Mouse (Mus musculus): ENCODE measurements around the gene Nhsl2. TPM values are rescaled to one million over a fixed set of nuclear protein-coding genes. Genes with fewer than 3 reads are reported as not detected.
A peak's percentile ranks its signal among the peaks of the same experiment; 100 is the strongest.

Nhsl2 gene
- polyA plus RNA-seq, 1 experiment from 2014 or later = 16.5 TPM

- H3K27me3 ChIP-seq (ENCODE audit: control insufficient read depth, insufficient read depth, low read length) = no peaks in the 10 kb centered on the region
- H3K36me3 ChIP-seq (ENCODE audit: control insufficient read depth, insufficient read depth, low read length) = no peaks in the 10 kb centered on the region
- H3K4me1 ChIP-seq (ENCODE audit: control insufficient read depth, insufficient read depth, low read length) = no peaks in the 10 kb centered on the region
- H3K4me2 ChIP-seq (replicated peaks; ENCODE audit: low read depth, low read length) = no peak overlapping the region
- no peaks in the 10 kb centered on the region for H3K9me3 ChIP-seq (ENCODE audit: control insufficient read depth, low read length)
- 39% methylated on average over 2 of the region's 2 CpGs for WGBS
- H3K4me3 ChIP-seq (ENCODE audit: low read length) = no peak overlapping the region
- no peak for ATAC-seq (ENCODE audit: low FRiP score, low TSS enrichment)
- H3K27ac ChIP-seq (ENCODE audit: low read depth, low read length) = no peak overlapping the region
- H3K9ac ChIP-seq (ENCODE audit: low read depth, low read length) = no peak overlapping the region
Observed at GRCm38 (mm10) chrX:102060891-102061290, 211.7 kb downstream of the Nhsl2 start.

GRCm38 (mm10) chrX:102064062-102064461 is 214.9 kb downstream of the Nhsl2 start:
- ATAC-seq (ENCODE audit: low FRiP score, low TSS enrichment) = no peak
- Histone ChIP-seq H3K4me3 (ENCODE audit: low read length) (no peak overlapping the region), H3K27ac (ENCODE audit: low read depth, low read length) (no peak overlapping the region), H3K36me3 (ENCODE audit: control insufficient read depth, insufficient read depth, low read length) (no peaks in the 10 kb centered on the region), H3K4me2 (replicated peaks; ENCODE audit: low read depth, low read length) (no peak overlapping the region), H3K4me1 (ENCODE audit: control insufficient read depth, insufficient read depth, low read length) (no peaks in the 10 kb centered on the region), H3K27me3 (ENCODE audit: control insufficient read depth, insufficient read depth, low read length) (no peaks in the 10 kb centered on the region), H3K9me3 (ENCODE audit: control insufficient read depth, low read length) (no peaks in the 10 kb centered on the region), H3K9ac (ENCODE audit: low read depth, low read length) (no peak overlapping the region)
- 53% methylated on average over 3 of the region's 3 CpGs for WGBS

- H3K27me3 ChIP-seq (ENCODE audit: control insufficient read depth, insufficient read depth, low read length) = no peaks in the 10 kb centered on the region
- 49% methylated on average over 4 of the region's 4 CpGs for WGBS
- no peaks in the 10 kb centered on the region; the same call in 1 of the 2 replicates for H3K4me1 ChIP-seq (ENCODE audit: control insufficient read depth, insufficient read depth, low read length)
- H3K9ac ChIP-seq (ENCODE audit: low read depth, low read length) = no peak overlapping the region
- no peak overlapping the region for H3K4me2 ChIP-seq (replicated peaks; ENCODE audit: low read depth, low read length)
- no peaks in the 10 kb centered on the region for H3K36me3 ChIP-seq (ENCODE audit: control insufficient read depth, insufficient read depth, low read length)
- no peak for ATAC-seq (ENCODE audit: low FRiP score, low TSS enrichment)
- H3K9me3 ChIP-seq (ENCODE audit: control insufficient read depth, low read length) = no peaks in the 10 kb centered on the region
- H3K27ac ChIP-seq (ENCODE audit: low read depth, low read length) = no peak overlapping the region
- H3K4me3 ChIP-seq (ENCODE audit: low read length) = no peak overlapping the region
Observed at GRCm38 (mm10) chrX:102065213-102065775, 216.1 kb downstream of the Nhsl2 start.

DNA sequence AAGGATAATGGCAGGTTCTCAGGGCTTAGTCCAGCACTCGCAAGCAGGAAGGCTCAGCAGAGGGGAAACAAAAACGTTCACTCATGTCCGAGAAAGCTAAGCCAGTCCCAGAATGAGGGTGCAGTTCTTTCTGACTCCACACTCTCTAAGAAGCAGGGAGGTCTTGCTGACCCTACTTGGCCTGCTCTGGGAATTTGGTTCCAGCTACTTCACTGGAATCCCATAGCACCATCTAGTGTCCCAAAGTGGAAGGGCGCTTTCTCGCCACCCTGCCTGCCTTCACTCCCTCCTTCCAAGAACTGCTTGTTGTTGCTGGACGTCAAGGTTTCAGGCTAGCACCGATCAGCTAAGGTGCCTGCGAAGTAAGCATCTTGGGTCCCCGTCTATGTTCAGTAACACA is 216.9 kb downstream of the Nhsl2 start:
- H3K4me1 ChIP-seq (ENCODE audit: control insufficient read depth, insufficient read depth, low read length) = no peaks in the 10 kb centered on the region; the same call in 1 of the 2 replicates
- H3K9me3 ChIP-seq (ENCODE audit: control insufficient read depth, low read length) = no peaks in the 10 kb centered on the region
- H3K4me2 ChIP-seq (replicated peaks; ENCODE audit: low read depth, low read length) = no peak overlapping the region
- H3K4me3 ChIP-seq (ENCODE audit: low read length) = no peak overlapping the region
- no peak overlapping the region for H3K9ac ChIP-seq (ENCODE audit: low read depth, low read length)
- 26% methylated on average over 9 of the region's 9 CpGs for WGBS
- H3K27me3 ChIP-seq (ENCODE audit: control insufficient read depth, insufficient read depth, low read length) = no peaks in the 10 kb centered on the region
- H3K36me3 ChIP-seq (ENCODE audit: control insufficient read depth, insufficient read depth, low read length) = no peaks in the 10 kb centered on the region
- no peak for ATAC-seq (ENCODE audit: low FRiP score, low TSS enrichment)
- H3K27ac ChIP-seq (ENCODE audit: low read depth, low read length) = no peak overlapping the region

GRCm38 (mm10) chrX:102067118-102067517 is 217.9 kb downstream of the Nhsl2 start:
- Histone ChIP-seq H3K4me2 (replicated peaks; ENCODE audit: low read depth, low read length) (no peak overlapping the region), H3K4me3 (ENCODE audit: low read length) (no peak overlapping the region), H3K9me3 (ENCODE audit: control insufficient read depth, low read length) (no peaks in the 10 kb centered on the region), H3K27me3 (ENCODE audit: control insufficient read depth, insufficient read depth, low read length) (no peaks in the 10 kb centered on the region), H3K27ac (ENCODE audit: low read depth, low read length) (no peak overlapping the region), H3K9ac (ENCODE audit: low read depth, low read length) (no peak overlapping the region), H3K36me3 (ENCODE audit: control insufficient read depth, insufficient read depth, low read length) (no peaks in the 10 kb centered on the region), H3K4me1 (ENCODE audit: control insufficient read depth, insufficient read depth, low read length) (no peaks in the 10 kb centered on the region; the same call in 1 of the 2 replicates)
- 81% methylated on average over 6 of the region's 6 CpGs for WGBS
- ATAC-seq (ENCODE audit: low FRiP score, low TSS enrichment) = no peak

DNA sequence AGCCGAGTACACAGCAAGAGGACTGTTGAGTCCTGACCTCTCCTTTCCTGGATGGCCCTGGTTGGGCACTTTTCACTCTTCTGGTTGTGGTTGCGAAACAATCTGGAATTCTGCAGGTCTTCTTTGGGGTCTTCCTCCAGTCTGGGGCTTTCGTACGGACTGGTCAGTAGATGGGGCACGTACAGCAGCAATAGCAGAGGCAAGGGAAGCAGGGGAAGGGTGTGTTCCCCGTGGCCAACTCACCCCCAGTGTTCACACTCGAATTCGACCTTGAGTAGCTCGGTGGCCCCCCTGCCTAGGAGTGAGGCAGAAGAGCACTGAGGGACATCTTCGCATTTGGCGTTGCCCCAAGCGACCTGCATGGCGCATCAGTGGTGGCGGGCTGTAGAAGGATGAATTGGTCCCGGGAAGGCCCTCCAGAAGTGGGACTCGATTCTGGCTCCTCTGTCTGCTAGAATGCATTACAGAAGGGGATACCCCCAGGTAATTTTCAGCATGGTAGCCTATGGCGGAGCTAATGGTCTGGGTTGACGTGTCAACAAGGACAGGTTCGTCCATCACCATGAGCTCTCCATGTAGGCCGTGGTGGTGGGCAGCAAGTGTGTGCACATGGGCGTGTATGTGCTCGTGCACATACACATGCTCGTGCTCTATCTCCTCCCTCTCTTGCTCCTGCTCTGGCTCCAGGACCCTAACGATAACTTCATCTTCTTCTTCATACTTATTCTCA is 219.8 kb downstream of the Nhsl2 start:
- no peaks in the 10 kb centered on the region; the same call in 1 of the 2 replicates for H3K4me1 ChIP-seq (ENCODE audit: control insufficient read depth, insufficient read depth, low read length)
- no peak overlapping the region for H3K4me3 ChIP-seq (ENCODE audit: low read length)
- no peak overlapping the region for H3K27ac ChIP-seq (ENCODE audit: low read depth, low read length)
- no peaks in the 10 kb centered on the region for H3K9me3 ChIP-seq (ENCODE audit: control insufficient read depth, low read length)
- no peaks in the 10 kb centered on the region for H3K27me3 ChIP-seq (ENCODE audit: control insufficient read depth, insufficient read depth, low read length)
- 94% methylated on average over 24 of the region's 24 CpGs for WGBS
- H3K4me2 ChIP-seq (replicated peaks; ENCODE audit: low read depth, low read length) = no peak overlapping the region
- H3K36me3 ChIP-seq (ENCODE audit: control insufficient read depth, insufficient read depth, low read length) = no peaks in the 10 kb centered on the region
- no peak for ATAC-seq (ENCODE audit: low FRiP score, low TSS enrichment)
- H3K9ac ChIP-seq (ENCODE audit: low read depth, low read length) = no peak overlapping the region

GRCm38 (mm10) chrX:102070591-102071471 is 221.6 kb downstream of the Nhsl2 start, which contains the start of gene Rtl5:
TSS of gene Rtl5 (minus strand) at chrX:102071304.
- 21% methylated on average over 59 of the region's 61 CpGs for WGBS

DNA sequence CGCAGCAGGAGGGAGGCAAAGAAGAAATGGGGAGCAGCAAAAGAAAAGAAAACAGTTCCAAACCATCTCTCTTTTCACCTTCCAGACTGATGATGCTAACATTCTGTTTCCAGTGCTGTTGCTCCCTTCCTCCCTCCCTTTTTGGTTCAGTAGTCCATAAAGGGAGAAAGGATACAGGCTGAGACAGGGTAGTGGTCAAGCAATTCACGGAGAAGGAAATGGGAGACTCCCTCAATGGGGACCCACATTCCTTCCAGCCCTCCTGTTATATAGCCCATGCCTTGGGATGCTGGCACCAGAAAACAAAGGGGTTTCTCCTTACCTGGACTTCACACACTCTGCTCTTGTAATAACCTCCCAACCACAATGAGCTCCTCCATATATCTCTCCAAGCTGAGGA is 222.3 kb downstream of the Nhsl2 start:
- no peaks in the 10 kb centered on the region for H3K9me3 ChIP-seq (ENCODE audit: control insufficient read depth, low read length)
- H3K4me1 ChIP-seq (ENCODE audit: control insufficient read depth, insufficient read depth, low read length) = no peaks in the 10 kb centered on the region; the same call in 1 of the 2 replicates
- no peaks in the 10 kb centered on the region for H3K27me3 ChIP-seq (ENCODE audit: control insufficient read depth, insufficient read depth, low read length)
- H3K9ac ChIP-seq (ENCODE audit: low read depth, low read length) = no peak overlapping the region
- H3K36me3 ChIP-seq (ENCODE audit: control insufficient read depth, insufficient read depth, low read length) = no peaks in the 10 kb centered on the region
- peak overlapping the region; percentile 42 for H3K4me3 ChIP-seq (ENCODE audit: low read length)
- peak overlapping the region; percentile 61 for H3K4me2 ChIP-seq (replicated peaks; ENCODE audit: low read depth, low read length)
- 20% methylated on average over 2 of the region's 2 CpGs for WGBS
- no peak overlapping the region for H3K27ac ChIP-seq (ENCODE audit: low read depth, low read length)
- peak; percentile 11; the same call in 1 of the 2 replicates for ATAC-seq (ENCODE audit: low FRiP score, low TSS enrichment)

More at GRCm38 (mm10) chrX:102070591-102071471, 221.6 kb downstream of the Nhsl2 start, which contains the start of gene Rtl5:
- H3K27ac ChIP-seq (ENCODE audit: low read depth, low read length) = peak within 1 kb of the TSS; percentile 71; the same call in 1 of the 2 replicates
- ATAC-seq (ENCODE audit: low FRiP score, low TSS enrichment) = peak; percentile 91
- peak within 1 kb of the TSS; percentile 40 for H3K9ac ChIP-seq (ENCODE audit: low read depth, low read length)
- peak within 1 kb of the TSS; percentile 42 for H3K4me3 ChIP-seq (ENCODE audit: low read length)
- H3K27me3 ChIP-seq (ENCODE audit: control insufficient read depth, insufficient read depth, low read length) = no peaks in the 10 kb centered on the region
- H3K36me3 ChIP-seq (ENCODE audit: control insufficient read depth, insufficient read depth, low read length) = no peaks in the 10 kb centered on the region
- H3K4me1 ChIP-seq (ENCODE audit: control insufficient read depth, insufficient read depth, low read length) = no peaks in the 10 kb centered on the region; the same call in 1 of the 2 replicates
- no peaks in the 10 kb centered on the region for H3K9me3 ChIP-seq (ENCODE audit: control insufficient read depth, low read length)
- peak within 1 kb of the TSS; percentile 61 for H3K4me2 ChIP-seq (replicated peaks; ENCODE audit: low read depth, low read length)
